Comparison of ENCODE assay signal across 16 mouse cellular contexts in the genomic region with DNA sequence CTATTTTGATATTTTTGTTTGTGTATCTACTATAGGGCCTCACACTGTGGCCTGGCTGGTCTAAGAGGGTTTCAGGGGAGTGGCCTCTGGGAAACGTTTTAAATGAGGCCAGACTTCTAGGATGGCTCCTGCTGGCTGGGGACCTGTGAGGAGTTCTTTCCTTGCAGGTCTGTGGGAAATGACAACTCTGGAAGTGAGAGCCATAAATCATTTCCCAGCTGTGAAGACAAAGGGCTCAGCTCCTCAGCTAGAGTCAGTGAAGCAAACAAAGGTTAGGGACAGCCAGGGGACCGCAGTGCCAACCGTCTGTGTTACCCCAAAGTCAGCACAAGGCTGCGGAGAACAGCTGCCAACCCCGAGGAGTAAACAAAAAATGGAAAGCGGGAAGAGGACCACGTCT.
DNase-seq lines count a peak whose midpoint lies in the region; ATAC-seq and TF ChIP-seq lines count a peak whose summit lies in the region.
"Had no signal": no experiment of that assay in that cellular context is flagged by ENCODE, and none has a peak within 500 bp of the region (broad histone marks: within the 10 kb centered on the region; RNA-seq: fewer than 3 reads in every experiment).

No protein-coding gene starts in this region.

- WGBS in lung, postnatal 0 days: 21% methylated on average over 7 of the region's 7 CpGs
- 20% methylated on average over 7 of the region's 7 CpGs for WGBS in hindbrain, embryonic 16.5 days
- WGBS in neural tube, embryonic 13.5 days: 6% methylated on average over 7 of the region's 7 CpGs
- 46% methylated on average over 7 of the region's 7 CpGs for WGBS in heart, embryonic 10.5 days

- H3K4me2 ChIP-seq in lung, postnatal 0 days (replicated peaks; ENCODE audit: low read depth, low read length): no peak overlapping the region
- no peak overlapping the region for H3K4me2 ChIP-seq in hindbrain, embryonic 16.5 days (ENCODE audit: low read length)
- peak overlapping the region; percentile 20; the same call in 1 of the 2 replicates for H3K4me2 ChIP-seq in neural tube, embryonic 13.5 days
- H3K4me2 ChIP-seq: stomach, embryonic 15.5 days had no signal

- no peak overlapping the region for H3K9ac ChIP-seq in lung, postnatal 0 days (replicated peaks; ENCODE audit: low read depth)
- peak overlapping the region; percentile 43; the same call in 1 of the 2 replicates for H3K9ac ChIP-seq in hindbrain, embryonic 16.5 days (ENCODE audit: low read depth, low read length)
- peak overlapping the region; percentile 47 for H3K9ac ChIP-seq in neural tube, embryonic 13.5 days
- H3K9ac ChIP-seq: stomach, embryonic 15.5 days had no signal

- intact Hi-C loops in gastrocnemius, adult 2 months (cut with DNase I): no loop called here

- no peaks in the 10 kb centered on the region for H3K9me3 ChIP-seq in lung, postnatal 0 days (ENCODE audit: low read length)
- H3K9me3 ChIP-seq in hindbrain, embryonic 16.5 days (ENCODE audit: control insufficient read depth, low read length): no peaks in the 10 kb centered on the region
- H3K9me3 ChIP-seq in neural tube, embryonic 13.5 days: no peaks in the 10 kb centered on the region
- H3K9me3 ChIP-seq in heart, embryonic 10.5 days: no peaks in the 10 kb centered on the region
- H3K9me3 ChIP-seq: stomach, embryonic 15.5 days had no signal

- no peaks in the 10 kb centered on the region for H3K36me3 ChIP-seq in lung, postnatal 0 days (ENCODE audit: insufficient read depth, low read length)
- H3K36me3 ChIP-seq in hindbrain, embryonic 16.5 days (ENCODE audit: control insufficient read depth, insufficient read depth, low read length): no peaks in the 10 kb centered on the region
- H3K36me3 ChIP-seq in neural tube, embryonic 13.5 days: no peaks in the 10 kb centered on the region
- H3K36me3 ChIP-seq in heart, embryonic 10.5 days: no peaks in the 10 kb centered on the region
- H3K36me3 ChIP-seq: stomach, embryonic 15.5 days had no signal

- no peaks in the 10 kb centered on the region for H3K4me1 ChIP-seq in lung, postnatal 0 days (ENCODE audit: insufficient read depth, low read depth, low read length)
- H3K4me1 ChIP-seq in hindbrain, embryonic 16.5 days (ENCODE audit: control insufficient read depth, insufficient read depth, low read depth, low read length): peaks cover 9% of the 10 kb centered on the region
- peaks cover 26% of the 10 kb centered on the region for H3K4me1 ChIP-seq in neural tube, embryonic 13.5 days (replicated peaks)
- 0 out of 2 replicates have a peak, but pooled peaks cover 5% of the 10 kb centered on the region for H3K4me1 ChIP-seq in heart, embryonic 10.5 days

- H3K27me3 ChIP-seq in lung, postnatal 0 days (replicated peaks; ENCODE audit: insufficient read depth, low read length): no peaks in the 10 kb centered on the region
- H3K27me3 ChIP-seq in hindbrain, embryonic 16.5 days (replicated peaks; ENCODE audit: control insufficient read depth, insufficient read depth, low read length): no peaks in the 10 kb centered on the region; the same call in 1 of the 2 replicates
- H3K27me3 ChIP-seq in neural tube, embryonic 13.5 days: peaks cover 39% of the 10 kb centered on the region
- H3K27me3 ChIP-seq in heart, embryonic 10.5 days (ENCODE audit: insufficient read depth, poor library complexity, severe bottlenecking): no peaks in the 10 kb centered on the region
- H3K27me3 ChIP-seq: stomach, embryonic 15.5 days had no signal

- no peak for TF ChIP-seq CTCF in gastrocnemius, adult 2 months (IDR thresholded peaks at IDR 0.05)
- TF ChIP-seq CTCF in lung, postnatal 0 days (IDR thresholded peaks at IDR 0.05): no peak

- no peak for DNase-seq in gastrocnemius, adult 2 months
- DNase-seq in gastrocnemius, postnatal 4 days (ENCODE audit: low spot score in 2 of 2): no peak
- no peak for DNase-seq in lung, postnatal 0 days (ENCODE audit: low spot score)
- DNase-seq in lung, adult 18-20 months: no peak
- DNase-seq in urinary bladder, adult 2 months (ENCODE audit: low spot score): no peak
- no peak for DNase-seq in heart, embryonic 10.5 days (ENCODE audit: low spot score)
- DNase-seq: B cell, adult 2 months; cerebellum, adult 11-12 months; gastrocnemius, postnatal 25 days; heart, postnatal 10 days; kidney, adult 8-10 months; liver had no signal

- no peak for TF ChIP-seq EP300 in lung, postnatal 0 days (IDR thresholded peaks at IDR 0.05)

- no peak for ATAC-seq in lung, postnatal 0 days
- ATAC-seq in hindbrain, embryonic 16.5 days: peak; percentile 44
- ATAC-seq in neural tube, embryonic 13.5 days (ENCODE audit: low read depth): peak; percentile 38; the same call in 1 of the 2 replicates
- ATAC-seq: forebrain, embryonic 14.5 days had no signal

- H3K4me3 ChIP-seq in gastrocnemius, adult 2 months: no peak overlapping the region
- H3K4me3 ChIP-seq in lung, postnatal 0 days (ENCODE audit: low read depth, low read length): no peak overlapping the region
- no peak overlapping the region for H3K4me3 ChIP-seq in hindbrain, embryonic 16.5 days (ENCODE audit: low read length)
- H3K4me3 ChIP-seq in neural tube, embryonic 13.5 days: no peak overlapping the region
- no peak overlapping the region for H3K4me3 ChIP-seq in heart, embryonic 10.5 days
- H3K4me3 ChIP-seq: stomach, embryonic 15.5 days had no signal

- peak overlapping the region; percentile 20; the same call in 1 of the 2 replicates for H3K27ac ChIP-seq in gastrocnemius, adult 2 months
- H3K27ac ChIP-seq in lung, postnatal 0 days (ENCODE audit: low read length): peak overlapping the region; percentile 32; the same call in 1 of the 2 replicates
- H3K27ac ChIP-seq in hindbrain, embryonic 16.5 days (ENCODE audit: low read depth, low read length): peak overlapping the region; percentile 18; the same call in 1 of the 2 replicates
- peak overlapping the region; percentile 76 for H3K27ac ChIP-seq in neural tube, embryonic 13.5 days (replicated peaks)
- no peak overlapping the region for H3K27ac ChIP-seq in heart, embryonic 10.5 days
- H3K27ac ChIP-seq: stomach, embryonic 15.5 days had no signal
